Mouse (Mus musculus) midbrain, embryonic 10.5 days (tissue): Measurements from ENCODE around the gene Arhgef19. TPM values are rescaled to one million over a fixed set of nuclear protein-coding genes. Genes with fewer than 3 reads are reported as not detected.
A peak's percentile ranks its signal among the peaks of the same experiment; 100 is the strongest.

Source experiments
- DNase-seq: peaks from one replicate; pipeline ENCODE4 v3.0.0-alpha.2; 2017; ENCODE audit warnings: low spot score
- H3K27ac ChIP-seq: fragments of 300-500 bp; sonication (generic); replicated peaks from 2 replicates; pipeline ENCODE4 v1.5.1; 2016; ENCODE audit warnings: mild to moderate bottlenecking
- H3K27me3 ChIP-seq: fragments of 300-500 bp; sonication (generic); 2 replicates; pipeline ENCODE4 v1.6.1; 2016; ENCODE audit warnings: low read depth, mild to moderate bottlenecking; ENCODE audit not compliant: poor library complexity, severe bottlenecking
- H3K36me3 ChIP-seq: fragments of 300-500 bp; sonication (generic); 2 replicates; pipeline ENCODE4 v1.6.1; 2016; ENCODE audit warnings: mild to moderate bottlenecking, moderate library complexity
- H3K4me1 ChIP-seq: fragments of 300-500 bp; sonication (generic); 2 replicates; pipeline ENCODE4 v1.6.1; 2016
- H3K4me3 ChIP-seq: fragments of 300-500 bp; sonication (generic); 2 replicates; pipeline ENCODE4 v1.5.1; 2016; ENCODE audit warnings: mild to moderate bottlenecking, moderate library complexity
- H3K9me3 ChIP-seq: fragments of 300-500 bp; sonication (generic); replicated peaks from 2 replicates; pipeline ENCODE4 v1.6.1; 2016; ENCODE audit warnings: mild to moderate bottlenecking
- WGBS: fragments of 180-500 bp; shearing (Covaris S2); methylation state at CpG from one replicate; pipeline ENCODE4 v1.1.7; 2016; 5-methylcytosine and 5-hydroxymethylcytosine counted together
- polyA plus RNA-seq: library from polyadenylated mRNA; unstranded; fragments of >200 nt; fragmentation: Nextera tagmentation; extraction: Ambion mirVana; gene quantifications from 2 replicates; pipeline ENCODE4 v1.2.1, GENCODE M21; 2016

Gene Arhgef19
- polyA plus RNA-seq, 1 experiment from 2014 or later = 0.64 TPM

- Histone ChIP-seq H3K27me3 (peaks cover 35% of the 10 kb centered on the region), H3K4me3 (no peak overlapping the region), H3K36me3 (no peaks in the 10 kb centered on the region), H3K4me1 (peaks cover 39% of the 10 kb centered on the region), H3K9me3 (no peaks in the 10 kb centered on the region), H3K27ac (0 out of 2 replicates have a peak overlapping the region, but pooled peaks have one; percentile 28)
- no peak for DNase-seq
- WGBS = 89% methylated on average over 6 of the region's 6 CpGs
Observed at GRCm38 (mm10) chr4:141271721-141272120, 32.4 kb downstream of the Arhgef19 start.

- H3K9me3 ChIP-seq = no peaks in the 10 kb centered on the region
- peaks cover 43% of the 10 kb centered on the region for H3K4me1 ChIP-seq
- peak overlapping the region; percentile 32 for H3K4me3 ChIP-seq
- H3K36me3 ChIP-seq = no peaks in the 10 kb centered on the region
- DNase-seq = no peak
- H3K27ac ChIP-seq = peak overlapping the region; percentile 87; the same call in 1 of the 2 replicates
- WGBS = 17% methylated on average over 14 of the region's 14 CpGs
- peaks cover 35% of the 10 kb centered on the region for H3K27me3 ChIP-seq
Observed at GRCm38 (mm10) chr4:141272878-141273277, 33.6 kb downstream of the Arhgef19 start.

DNA sequence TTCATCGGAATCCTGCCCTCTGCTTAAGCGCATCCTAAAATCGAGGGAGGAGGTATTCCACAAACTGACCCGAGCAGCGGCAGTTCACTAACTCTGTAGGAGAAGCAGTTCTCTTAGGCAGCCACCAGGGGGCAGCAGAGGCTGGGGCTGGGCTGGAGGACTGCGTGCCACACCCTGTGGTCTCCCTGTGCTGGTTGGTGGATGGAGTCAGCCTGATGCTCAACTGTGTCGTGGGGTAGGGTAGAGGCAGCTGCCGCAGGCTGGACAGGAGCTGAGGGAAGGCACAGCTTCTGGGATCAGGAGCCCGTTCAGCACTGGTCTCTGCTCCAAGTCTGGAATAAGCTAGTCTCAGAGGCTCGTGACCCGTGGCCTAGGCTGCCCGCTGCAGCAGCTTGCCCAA is 34.0 kb downstream of the Arhgef19 start:
- H3K27ac ChIP-seq = peak overlapping the region; percentile 87

GRCm38 (mm10) chr4:141274485-141275341 is 35.4 kb downstream of the Arhgef19 start:
- no peaks in the 10 kb centered on the region for H3K36me3 ChIP-seq
- H3K4me3 ChIP-seq = peak overlapping the region; percentile 32
- no peaks in the 10 kb centered on the region for H3K9me3 ChIP-seq
- H3K27ac ChIP-seq = peak overlapping the region; percentile 87
- peaks cover 62% of the 10 kb centered on the region for H3K4me1 ChIP-seq
- 32% methylated on average over 23 of the region's 23 CpGs for WGBS
- peak; percentile 83 for DNase-seq
- H3K27me3 ChIP-seq = peaks cover 35% of the 10 kb centered on the region

More for the DNA sequence above, 34.0 kb downstream of the Arhgef19 start:
- WGBS = 19% methylated on average over 12 of the region's 12 CpGs
- Histone ChIP-seq H3K9me3 (no peaks in the 10 kb centered on the region), H3K4me3 (peak overlapping the region; percentile 32), H3K4me1 (peaks cover 48% of the 10 kb centered on the region), H3K36me3 (no peaks in the 10 kb centered on the region), H3K27me3 (peaks cover 35% of the 10 kb centered on the region)
- DNase-seq = peak; percentile 90

DNA sequence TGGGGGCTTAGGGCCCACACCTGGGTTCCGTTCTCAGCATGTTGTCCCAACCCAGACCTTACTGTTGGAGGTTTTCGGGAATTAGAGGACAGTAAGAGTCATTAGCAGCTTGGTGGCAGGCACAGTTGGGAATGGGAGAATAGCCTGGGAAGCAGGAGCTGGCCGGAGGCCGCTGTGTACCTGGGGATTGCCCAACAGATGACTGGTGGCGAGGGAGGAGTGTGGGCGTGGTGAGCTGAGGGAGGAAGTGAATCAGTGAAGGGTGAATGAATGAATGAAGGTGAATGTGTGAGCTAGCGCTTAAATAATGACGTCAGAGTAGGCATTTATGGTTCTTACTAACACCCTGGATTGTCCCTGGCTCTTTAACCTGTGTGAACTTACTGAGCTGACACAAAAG is 37.9 kb downstream of the Arhgef19 start:
- WGBS = 85% methylated on average over 8 of the region's 8 CpGs
- peaks cover 68% of the 10 kb centered on the region for H3K4me1 ChIP-seq
- H3K27me3 ChIP-seq = peaks cover 35% of the 10 kb centered on the region
- no peak for DNase-seq
- H3K9me3 ChIP-seq = no peaks in the 10 kb centered on the region
- H3K27ac ChIP-seq = peak overlapping the region; percentile 34; the same call in 1 of the 2 replicates
- no peak overlapping the region for H3K4me3 ChIP-seq
- no peaks in the 10 kb centered on the region for H3K36me3 ChIP-seq

- no peaks in the 10 kb centered on the region for H3K9me3 ChIP-seq
- H3K27ac ChIP-seq = peak overlapping the region; percentile 81
- no peak for DNase-seq
- 69% methylated on average over 7 of the region's 7 CpGs for WGBS
- H3K4me1 ChIP-seq = peaks cover 68% of the 10 kb centered on the region
- no peaks in the 10 kb centered on the region for H3K36me3 ChIP-seq
- peaks cover 32% of the 10 kb centered on the region for H3K27me3 ChIP-seq
- no peak overlapping the region for H3K4me3 ChIP-seq
Observed at GRCm38 (mm10) chr4:141278154-141278553, 38.9 kb downstream of the Arhgef19 start.

GRCm38 (mm10) chr4:141279327-141279726 is 40.0 kb downstream of the Arhgef19 start:
- Histone ChIP-seq H3K4me1 (peaks cover 68% of the 10 kb centered on the region), H3K27ac (peak overlapping the region; percentile 81), H3K36me3 (no peaks in the 10 kb centered on the region), H3K27me3 (peaks cover 40% of the 10 kb centered on the region), H3K4me3 (no peak overlapping the region), H3K9me3 (no peaks in the 10 kb centered on the region)
- peak; percentile 14 for DNase-seq
- 61% methylated on average over 15 of the region's 15 CpGs for WGBS

GRCm38 (mm10) chr4:141279783-141280182 is 40.5 kb downstream of the Arhgef19 start:
- 93% methylated on average over 6 of the region's 6 CpGs for WGBS
- Histone ChIP-seq H3K4me3 (no peak overlapping the region), H3K36me3 (no peaks in the 10 kb centered on the region), H3K27me3 (peaks cover 40% of the 10 kb centered on the region), H3K4me1 (peaks cover 68% of the 10 kb centered on the region), H3K9me3 (no peaks in the 10 kb centered on the region), H3K27ac (peak overlapping the region; percentile 81)
- DNase-seq = no peak

DNA sequence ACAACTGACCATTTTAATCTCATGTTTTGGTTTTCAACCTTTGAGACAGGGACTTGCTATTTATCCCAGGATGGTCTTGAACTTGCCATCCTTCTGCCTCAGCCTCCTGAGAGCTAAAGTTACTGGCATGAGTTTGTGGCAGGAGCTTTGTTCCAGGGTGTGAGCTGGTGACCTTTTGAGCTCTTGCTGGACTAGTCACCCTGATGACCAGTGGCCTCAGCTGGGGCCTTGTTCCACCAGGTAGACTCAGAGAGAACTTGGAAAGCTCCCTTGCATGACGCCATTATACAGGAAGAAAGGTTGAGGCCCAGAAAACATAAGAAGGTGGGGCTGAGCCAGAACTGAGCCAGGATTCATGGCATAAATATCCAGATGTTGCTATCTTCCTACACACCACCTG is 41.2 kb downstream of the Arhgef19 start:
- DNase-seq = no peak
- H3K4me1 ChIP-seq = peaks cover 68% of the 10 kb centered on the region
- 95% methylated on average over 1 of the region's 1 CpGs for WGBS
- no peaks in the 10 kb centered on the region for H3K36me3 ChIP-seq
- H3K4me3 ChIP-seq = no peak overlapping the region
- no peak overlapping the region for H3K27ac ChIP-seq
- no peaks in the 10 kb centered on the region for H3K9me3 ChIP-seq
- H3K27me3 ChIP-seq = peaks cover 40% of the 10 kb centered on the region

GRCm38 (mm10) chr4:141281153-141281552 is 41.9 kb downstream of the Arhgef19 start:
- H3K36me3 ChIP-seq = no peaks in the 10 kb centered on the region
- DNase-seq = no peak
- no peak overlapping the region for H3K27ac ChIP-seq
- no peak overlapping the region for H3K4me3 ChIP-seq
- 56% methylated on average over 6 of the region's 6 CpGs for WGBS
- H3K9me3 ChIP-seq = no peaks in the 10 kb centered on the region
- H3K27me3 ChIP-seq = peaks cover 45% of the 10 kb centered on the region
- peaks cover 66% of the 10 kb centered on the region for H3K4me1 ChIP-seq

DNA sequence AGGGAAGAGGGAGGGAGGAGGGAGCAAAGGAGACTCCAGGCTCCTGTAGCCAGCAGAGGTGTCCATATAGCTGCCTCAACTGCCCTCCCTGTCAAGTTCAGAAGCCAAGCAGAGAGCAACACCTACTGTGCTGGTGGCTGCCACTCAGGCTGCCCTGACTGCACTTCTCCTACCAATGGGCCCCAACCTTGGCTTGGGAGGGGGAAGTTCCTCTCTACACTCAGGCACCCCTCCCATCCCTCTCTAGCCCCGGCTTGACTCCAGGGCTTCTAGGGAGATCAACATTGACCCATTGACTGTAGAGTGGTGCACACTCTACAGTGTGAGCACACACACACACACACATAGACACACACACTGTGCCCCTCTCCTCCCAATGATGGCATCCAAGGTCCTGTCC is 42.3 kb downstream of the Arhgef19 start:
- peaks cover 49% of the 10 kb centered on the region for H3K27me3 ChIP-seq
- 0 out of 2 replicates have a peak overlapping the region, but pooled peaks have one; percentile 2 for H3K27ac ChIP-seq
- 85% methylated on average over 1 of the region's 1 CpGs for WGBS

GRCm38 (mm10) chr4:141282087-141282486 is 42.8 kb downstream of the Arhgef19 start:
- no peaks in the 10 kb centered on the region for H3K9me3 ChIP-seq
- WGBS = 65% methylated on average over 3 of the region's 3 CpGs
- H3K27ac ChIP-seq = 0 out of 2 replicates have a peak overlapping the region, but pooled peaks have one; percentile 42
- peaks cover 54% of the 10 kb centered on the region for H3K27me3 ChIP-seq
- no peak for DNase-seq
- H3K4me1 ChIP-seq = peaks cover 73% of the 10 kb centered on the region
- no peaks in the 10 kb centered on the region for H3K36me3 ChIP-seq
- no peak overlapping the region for H3K4me3 ChIP-seq

More for the DNA sequence above, 42.3 kb downstream of the Arhgef19 start:
- no peaks in the 10 kb centered on the region for H3K36me3 ChIP-seq
- no peak for DNase-seq
- no peaks in the 10 kb centered on the region for H3K9me3 ChIP-seq
- no peak overlapping the region for H3K4me3 ChIP-seq
- H3K4me1 ChIP-seq = peaks cover 68% of the 10 kb centered on the region

- no peaks in the 10 kb centered on the region for H3K9me3 ChIP-seq
- 51% methylated on average over 5 of the region's 5 CpGs for WGBS
- H3K4me1 ChIP-seq = peaks cover 77% of the 10 kb centered on the region
- H3K27me3 ChIP-seq = peaks cover 59% of the 10 kb centered on the region
- no peaks in the 10 kb centered on the region for H3K36me3 ChIP-seq
- H3K4me3 ChIP-seq = no peak overlapping the region
- DNase-seq = no peak
- H3K27ac ChIP-seq = 0 out of 2 replicates have a peak overlapping the region, but pooled peaks have one; percentile 23
Observed at GRCm38 (mm10) chr4:141282623-141283022, 43.3 kb downstream of the Arhgef19 start.
